Comparison of ENCODE assay signal across 8 mouse cellular contexts in genomic region chr16:52449889-52450244, GRCm38 (mm10). TPM values are rescaled to one million over a fixed set of nuclear protein-coding genes. Genes with fewer than 3 reads are reported as not detected.
DNase-seq lines count a peak whose midpoint lies in the region; ATAC-seq and TF ChIP-seq lines count a peak whose summit lies in the region.

No protein-coding gene starts in this region.

- H3K4me1 ChIP-seq in heart, postnatal 0 days (ENCODE audit: control insufficient read depth, insufficient read depth) = no peaks in the 10 kb centered on the region
- peaks cover 39% of the 10 kb centered on the region for H3K4me1 ChIP-seq in embryonic facial prominence, embryonic 10.5 days
- H3K4me1 ChIP-seq in intestine, embryonic 14.5 days (replicated peaks; ENCODE audit: control insufficient read depth, insufficient read depth, low read length) = peaks cover 6% of the 10 kb centered on the region; the same call in 1 of the 2 replicates

- H3K27ac ChIP-seq in heart, postnatal 0 days (ENCODE audit: low read depth) = no peak overlapping the region
- H3K27ac ChIP-seq in embryonic facial prominence, embryonic 10.5 days (replicated peaks) = no peak overlapping the region
- no peak overlapping the region for H3K27ac ChIP-seq in intestine, embryonic 14.5 days (ENCODE audit: low read depth)

- DNase-seq in heart, postnatal 0 days (ENCODE audit: low spot score) = peak; percentile 50
- no peak for DNase-seq in heart, postnatal 4 days
- no peak for DNase-seq in embryonic facial prominence, embryonic 10.5 days (ENCODE audit: low spot score)
- no peak for DNase-seq in intestine, embryonic 14.5 days (ENCODE audit: low spot score)
- peak; percentile 13 for DNase-seq in naive thymus-derived CD4-positive, alpha-beta T cell, adult 2 months (ENCODE audit: low read depth)
- DNase-seq in adrenal gland, adult (ENCODE audit: inconsistent age in 2 of 2, low spot score in 1 of 2) = no peak

- no peak overlapping the region for H3K9ac ChIP-seq in heart, postnatal 0 days (replicated peaks; ENCODE audit: low read depth, low read length)
- H3K9ac ChIP-seq in intestine, embryonic 14.5 days (ENCODE audit: low read length) = peak overlapping the region; percentile 42

- no peaks in the 10 kb centered on the region for H3K27me3 ChIP-seq in heart, postnatal 0 days (ENCODE audit: control insufficient read depth, insufficient read depth, low read length)
- peaks cover 37% of the 10 kb centered on the region for H3K27me3 ChIP-seq in embryonic facial prominence, embryonic 10.5 days (replicated peaks; ENCODE audit: low read depth, poor library complexity, severe bottlenecking)
- H3K27me3 ChIP-seq in intestine, embryonic 14.5 days (replicated peaks; ENCODE audit: control insufficient read depth, insufficient read depth, low read length) = peaks cover 5% of the 10 kb centered on the region; the same call in 1 of the 2 replicates

- no peak for ATAC-seq in heart, postnatal 0 days (ENCODE audit: insufficient read depth, low read depth)
- ATAC-seq in intestine, embryonic 14.5 days (replicated peaks; ENCODE audit: low FRiP score, low TSS enrichment, low read depth) = no peak
- no peak for ATAC-seq in megakaryocyte-erythroid progenitor cell, adult 5-6 weeks (replicated peaks; ENCODE audit: low FRiP score, low TSS enrichment, poor library complexity, severe bottlenecking)
- no peak for ATAC-seq in megakaryocyte progenitor cell, adult 5-6 weeks (replicated peaks; ENCODE audit: poor library complexity)

- WGBS in heart, postnatal 0 days = 3% methylated on average over 3 of the region's 3 CpGs
- WGBS in embryonic facial prominence, embryonic 10.5 days = 6% methylated on average over 3 of the region's 3 CpGs
- 7% methylated on average over 3 of the region's 3 CpGs for WGBS in intestine, embryonic 14.5 days

- no peak for TF ChIP-seq EP300 in heart, postnatal 0 days (IDR thresholded peaks at IDR 0.05; ENCODE audit: low read depth)

- TF ChIP-seq CTCF in heart, postnatal 0 days (IDR thresholded peaks at IDR 0.05; ENCODE audit: low read depth) = peak; percentile 30; the same call in 1 of the 2 replicates

- H3K9me3 ChIP-seq in heart, postnatal 0 days (replicated peaks; ENCODE audit: control insufficient read depth, low read length) = no peaks in the 10 kb centered on the region
- no peaks in the 10 kb centered on the region for H3K9me3 ChIP-seq in embryonic facial prominence, embryonic 10.5 days
- no peaks in the 10 kb centered on the region for H3K9me3 ChIP-seq in intestine, embryonic 14.5 days (ENCODE audit: control insufficient read depth, low read length)

- H3K4me3 ChIP-seq in heart, postnatal 0 days (ENCODE audit: low read depth, low read length) = peak overlapping the region; percentile 60
- peak overlapping the region; percentile 63 for H3K4me3 ChIP-seq in embryonic facial prominence, embryonic 10.5 days
- H3K4me3 ChIP-seq in intestine, embryonic 14.5 days (ENCODE audit: low read depth, low read length) = peak overlapping the region; percentile 68

- no peaks in the 10 kb centered on the region for H3K36me3 ChIP-seq in heart, postnatal 0 days (replicated peaks; ENCODE audit: control insufficient read depth, insufficient read depth, low read length)
- H3K36me3 ChIP-seq in embryonic facial prominence, embryonic 10.5 days (replicated peaks) = no peaks in the 10 kb centered on the region
- H3K36me3 ChIP-seq in intestine, embryonic 14.5 days (ENCODE audit: control insufficient read depth, insufficient read depth, low read length) = no peaks in the 10 kb centered on the region

- H3K4me2 ChIP-seq in heart, postnatal 0 days (ENCODE audit: low read depth, low read length) = peak overlapping the region; percentile 89
- H3K4me2 ChIP-seq in intestine, embryonic 14.5 days (ENCODE audit: low read length) = peak overlapping the region; percentile 94

RNA-seq across cellular contexts. Expression of gene Alcam, which starts 4.0 kb away (rescaled TPM):
- 11.5 and 20.3 TPM in 2 replicates for total RNA-seq in heart, postnatal 0 days (2014; rRNA removed; ENCODE audit: low replicate concordance)
- polyA plus RNA-seq in heart, postnatal 0 days (2015; fragmentation: Nextera tagmentation; extraction: Ambion mirVana) = 2.1 and 2.3 TPM in 2 replicates
- total RNA-seq in heart, postnatal 4 days (2021) = 10 to 100 TPM in 1 of 2 experiments, 1 to 10 TPM in 1; 9.2 to 10.1 TPM
- 5.1 and 5.4 TPM in 2 replicates for polyA plus RNA-seq in embryonic facial prominence, embryonic 10.5 days (2016; fragmentation: Nextera tagmentation; extraction: Ambion mirVana)
- 43.9 and 47.0 TPM in 2 replicates for polyA plus RNA-seq in intestine, embryonic 14.5 days (2014; fragmentation: Nextera tagmentation; extraction: Ambion mirVana)
- total RNA-seq in megakaryocyte-erythroid progenitor cell, adult 5-6 weeks (2014; fragmentation: Nextera tagmentation) = 0.17 and 2.1 TPM in 2 replicates
- 3.8 and 4.4 TPM in 2 replicates for total RNA-seq in megakaryocyte-erythroid progenitor cell, adult 5-6 weeks (2017)
- 26.3 and 28.2 TPM in 2 replicates for total RNA-seq in megakaryocyte progenitor cell, adult 5-6 weeks (2015)
- total RNA-seq in megakaryocyte progenitor cell, adult 5-6 weeks (2017) = 34.3 and 34.4 TPM in 2 replicates

Comparison
In these comparisons a context has a peak if more than half of its experiments do, and no peak if none do; other contexts are left out.
1. DNase-seq: peak in heart, postnatal 0 days (single experiment) and naive thymus-derived CD4-positive, alpha-beta T cell, adult 2 months (single experiment); none in heart, postnatal 4 days (single experiment), embryonic facial prominence, embryonic 10.5 days (single experiment), intestine, embryonic 14.5 days (single experiment) and adrenal gland, adult (0 of 2).
2. Peak in every context shown above with its lines, with median percentiles within 50 percentile points of each other: H3K4me3 ChIP-seq.